Mouse (Mus musculus) megakaryocyte, embryonic 14.5 days (primary cell): ENCODE data around the gene Tmem189. TPM values are rescaled to one million over a fixed set of nuclear protein-coding genes. Genes with fewer than 3 reads are reported as not detected.

Experiments used
- H3K27me3 ChIP-seq: replicated peaks from 2 replicates; pipeline ENCODE3; 2012; ENCODE audit warnings: inconsistent platforms
- H3K36me3 ChIP-seq: replicated peaks from 2 replicates; pipeline ENCODE3; 2012; ENCODE audit warnings: low read length, inconsistent platforms, mixed read lengths
- H3K4me1 ChIP-seq: 2 replicates; pipeline ENCODE4 v1.6.1; 2012; ENCODE audit warnings: inconsistent platforms
- H3K4me3 ChIP-seq: replicated peaks from 2 replicates; pipeline ENCODE3; 2012; ENCODE audit warnings: moderate library complexity, mild to moderate bottlenecking, inconsistent platforms
- H3K9me3 ChIP-seq: 2 replicates; pipeline ENCODE4 v1.6.1; 2012; ENCODE audit warnings: inconsistent platforms
- FLI1 ChIP-seq: IDR thresholded peaks from 2 replicates; pipeline ENCODE4 v1.6.1; 2012; ENCODE audit warnings: low read length, inconsistent platforms, mixed read lengths
- GATA1 ChIP-seq: IDR thresholded peaks from 3 replicates; pipeline ENCODE4 v1.6.1; 2012; ENCODE audit warnings: mixed read lengths, low read length, inconsistent platforms, borderline replicate concordance
- polyA plus RNA-seq: library from polyadenylated mRNA; stranded (reverse); fragments of >175 nt; gene quantifications from 2 replicates; pipeline ENCODE4 v1.2.3, GENCODE M21; 2012; ENCODE audit warnings: low replicate concordance; ENCODE audit not compliant: insufficient read depth

Gene Tmem189
- polyA plus RNA-seq, 1 experiment = 173 TPM

- H3K27me3 ChIP-seq = peaks cover 82% of the 10 kb centered on the region
These were observed 89.7 kb downstream of the Tmem189 start for GRCm38 (mm10) chr2:167599917-167600316.

GRCm38 (mm10) chr2:167599195-167599594, 90.4 kb downstream of the Tmem189 start:
- Histone ChIP-seq H3K4me3 (no peak overlapping the region), H3K36me3 (no peaks in the 10 kb centered on the region), H3K4me1 (peaks cover 21% of the 10 kb centered on the region), H3K9me3 (no peaks in the 10 kb centered on the region), H3K27me3 (peaks cover 81% of the 10 kb centered on the region)
- no peak for TF ChIP-seq FLI1
- TF ChIP-seq GATA1 = no peak

More at GRCm38 (mm10) chr2:167599917-167600316, 89.7 kb downstream of the Tmem189 start:
- Histone ChIP-seq H3K4me3 (no peak overlapping the region), H3K4me1 (peaks cover 15% of the 10 kb centered on the region), H3K36me3 (no peaks in the 10 kb centered on the region), H3K9me3 (no peaks in the 10 kb centered on the region)
- no peak for TF ChIP-seq FLI1
- no peak for TF ChIP-seq GATA1

- peaks cover 66% of the 10 kb centered on the region for H3K27me3 ChIP-seq
- H3K4me1 ChIP-seq = peaks cover 26% of the 10 kb centered on the region
- H3K36me3 ChIP-seq = no peaks in the 10 kb centered on the region
- no peak overlapping the region for H3K4me3 ChIP-seq
- TF ChIP-seq GATA1 (no peak), FLI1 (no peak)
- no peaks in the 10 kb centered on the region for H3K9me3 ChIP-seq
These were observed 92.0 kb downstream of the Tmem189 start for GRCm38 (mm10) chr2:167597492-167598186.

- no peaks in the 10 kb centered on the region for H3K36me3 ChIP-seq
- H3K27me3 ChIP-seq = peaks cover 59% of the 10 kb centered on the region
- TF ChIP-seq GATA1 (no peak), FLI1 (no peak)
- H3K4me3 ChIP-seq = no peak overlapping the region
- H3K4me1 ChIP-seq = peaks cover 26% of the 10 kb centered on the region
- H3K9me3 ChIP-seq = no peaks in the 10 kb centered on the region
These were observed 92.7 kb downstream of the Tmem189 start for GRCm38 (mm10) chr2:167596726-167597491.

GRCm38 (mm10) chr2:167596262-167596661, 93.4 kb downstream of the Tmem189 start:
- no peak overlapping the region for H3K4me3 ChIP-seq
- TF ChIP-seq FLI1 = no peak
- no peak for TF ChIP-seq GATA1
- no peaks in the 10 kb centered on the region for H3K9me3 ChIP-seq
- peaks cover 53% of the 10 kb centered on the region for H3K27me3 ChIP-seq
- H3K4me1 ChIP-seq = peaks cover 26% of the 10 kb centered on the region
- no peaks in the 10 kb centered on the region for H3K36me3 ChIP-seq

GRCm38 (mm10) chr2:167595761-167596171, 93.9 kb downstream of the Tmem189 start:
- Histone ChIP-seq H3K27me3 (peaks cover 48% of the 10 kb centered on the region), H3K4me3 (no peak overlapping the region), H3K9me3 (no peaks in the 10 kb centered on the region), H3K36me3 (no peaks in the 10 kb centered on the region), H3K4me1 (peaks cover 27% of the 10 kb centered on the region)
- TF ChIP-seq FLI1 = no peak
- TF ChIP-seq GATA1 = no peak

GRCm38 (mm10) chr2:167594444-167594934, 95.1 kb downstream of the Tmem189 start:
- TF ChIP-seq FLI1 (no peak), GATA1 (no peak)
- Histone ChIP-seq H3K9me3 (no peaks in the 10 kb centered on the region), H3K27me3 (peaks cover 35% of the 10 kb centered on the region), H3K36me3 (no peaks in the 10 kb centered on the region), H3K4me1 (peaks cover 37% of the 10 kb centered on the region), H3K4me3 (no peak overlapping the region)

- no peak for TF ChIP-seq GATA1
- TF ChIP-seq FLI1 = no peak
- H3K4me3 ChIP-seq = no peak overlapping the region
These were observed 95.9 kb downstream of the Tmem189 start for GRCm38 (mm10) chr2:167593551-167594250.

More at GRCm38 (mm10) chr2:167593551-167594250, 95.9 kb downstream of the Tmem189 start:
- Histone ChIP-seq H3K27me3 (peaks cover 29% of the 10 kb centered on the region), H3K9me3 (no peaks in the 10 kb centered on the region), H3K4me1 (peaks cover 40% of the 10 kb centered on the region), H3K36me3 (no peaks in the 10 kb centered on the region)

Other genes starting within 250 kb of the Tmem189 start
- gene Rnf114, start 197.2 kb downstream of the Tmem189 start, polyA plus RNA-seq = 4.0 and 26.3 TPM in 2 replicates
- 10.0 and 23.7 TPM in 2 replicates for gene Spata2, start 196.9 kb downstream of the Tmem189 start, polyA plus RNA-seq
- 1.4 and 5.0 TPM in 2 replicates for gene Snai1, start 151.6 kb downstream of the Tmem189 start, polyA plus RNA-seq
- gene Ube2v1, start 57.7 kb downstream of the Tmem189 start, polyA plus RNA-seq = 314 and 1,236 TPM in 2 replicates
- gene Gm20431, start 28.3 kb downstream of the Tmem189 start, polyA plus RNA-seq = not detected in 2 replicates
- gene Cebpb, start 907 bp downstream of the Tmem189 start, polyA plus RNA-seq = 372 and 610 TPM in 2 replicates
- gene Ptpn1, start 242.2 kb upstream of the Tmem189 start, polyA plus RNA-seq = 120 and 139 TPM in 2 replicates